Mouse (Mus musculus): ENCODE data around the gene Ikzf4. TPM values are rescaled to one million over a fixed set of nuclear protein-coding genes. Genes with fewer than 3 reads are reported as not detected.

Ikzf4 gene
- polyA plus RNA-seq, 1 experiment, result 0.05 TPM

- no peaks in the 10 kb centered on the region for H3K79me3 ChIP-seq (ENCODE audit: low read depth)
- no peak overlapping the region for H3K4me3 ChIP-seq (ENCODE audit: insufficient read depth, poor library complexity, severe bottlenecking)
- TF ChIP-seq MYOG (IDR thresholded peaks at IDR 0.05; ENCODE audit: control insufficient read depth, extremely low read depth, insufficient read length), result no peak
- TF ChIP-seq FOSL1 (IDR thresholded peaks at IDR 0.05; ENCODE audit: insufficient read depth, low read length, poor library complexity, severe bottlenecking), result no peak
- no peak for TF ChIP-seq CEBPB (IDR thresholded peaks at IDR 0.05; ENCODE audit: low read depth)
- no peak for TF ChIP-seq CTCF (IDR thresholded peaks at IDR 0.05; ENCODE audit: control insufficient read depth, insufficient read depth, insufficient read length)
- TF ChIP-seq MYOD1 (IDR thresholded peaks at IDR 0.05; ENCODE audit: control insufficient read depth, insufficient read length, low read depth), result no peak
- no peak for TF ChIP-seq MAX (IDR thresholded peaks at IDR 0.05)
- no peak for TF ChIP-seq USF1 (IDR thresholded peaks at IDR 0.05; ENCODE audit: low read depth)
- H3K27me3 ChIP-seq (ENCODE audit: control insufficient read depth, insufficient read depth, insufficient read length), result no peaks in the 10 kb centered on the region
- no peaks in the 10 kb centered on the region for H3K79me2 ChIP-seq (ENCODE audit: control insufficient read depth, insufficient read depth)
- H3K36me3 ChIP-seq (ENCODE audit: control insufficient read depth, insufficient read depth), result no peaks in the 10 kb centered on the region
- H3ac ChIP-seq (ENCODE audit: control insufficient read depth, insufficient read length, low read depth), result no peak overlapping the region
These were observed 53.0 kb downstream of the Ikzf4 start for GRCm38 (mm10) chr10:128592797-128593196.

DNA sequence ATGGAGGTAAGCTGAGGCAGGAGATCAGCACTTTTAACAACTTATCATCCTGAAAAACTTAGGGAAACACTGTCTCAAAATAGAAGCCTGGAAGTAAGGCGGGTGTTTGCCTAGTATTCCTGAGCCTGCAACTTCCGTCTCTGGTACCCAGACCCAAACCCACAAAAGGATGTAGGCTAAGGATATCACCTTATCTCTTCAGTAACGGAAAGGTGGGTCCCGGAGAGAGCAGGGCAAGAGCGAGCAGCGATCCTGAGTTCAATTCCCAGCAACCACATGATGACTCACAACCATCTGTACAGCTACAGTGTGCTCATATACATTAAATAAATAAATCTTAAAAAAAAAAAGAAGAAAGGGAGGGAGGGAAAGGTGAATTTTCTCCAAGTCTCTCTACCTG is 54.4 kb downstream of the Ikzf4 start:
- TF ChIP-seq MYOG (IDR thresholded peaks at IDR 0.05; ENCODE audit: control insufficient read depth, extremely low read depth, insufficient read length), result no peak
- no peak for TF ChIP-seq FOSL1 (IDR thresholded peaks at IDR 0.05; ENCODE audit: insufficient read depth, low read length, poor library complexity, severe bottlenecking)
- TF ChIP-seq MAX (IDR thresholded peaks at IDR 0.05), result no peak
- no peak for TF ChIP-seq CEBPB (IDR thresholded peaks at IDR 0.05; ENCODE audit: low read depth)
- no peak for TF ChIP-seq USF1 (IDR thresholded peaks at IDR 0.05; ENCODE audit: low read depth)
- no peak for TF ChIP-seq MYOD1 (IDR thresholded peaks at IDR 0.05; ENCODE audit: control insufficient read depth, insufficient read length, low read depth)
- no peak for TF ChIP-seq CTCF (IDR thresholded peaks at IDR 0.05; ENCODE audit: control insufficient read depth, insufficient read depth, insufficient read length)
- Histone ChIP-seq H3K79me3 (ENCODE audit: low read depth) (no peaks in the 10 kb centered on the region), H3K79me2 (ENCODE audit: control insufficient read depth, insufficient read depth) (no peaks in the 10 kb centered on the region), H3K27me3 (ENCODE audit: control insufficient read depth, insufficient read depth, insufficient read length) (no peaks in the 10 kb centered on the region), H3K4me3 (ENCODE audit: insufficient read depth, poor library complexity, severe bottlenecking) (no peak overlapping the region), H3ac (ENCODE audit: control insufficient read depth, insufficient read length, low read depth) (no peak overlapping the region), H3K36me3 (ENCODE audit: control insufficient read depth, insufficient read depth) (no peaks in the 10 kb centered on the region)

DNA sequence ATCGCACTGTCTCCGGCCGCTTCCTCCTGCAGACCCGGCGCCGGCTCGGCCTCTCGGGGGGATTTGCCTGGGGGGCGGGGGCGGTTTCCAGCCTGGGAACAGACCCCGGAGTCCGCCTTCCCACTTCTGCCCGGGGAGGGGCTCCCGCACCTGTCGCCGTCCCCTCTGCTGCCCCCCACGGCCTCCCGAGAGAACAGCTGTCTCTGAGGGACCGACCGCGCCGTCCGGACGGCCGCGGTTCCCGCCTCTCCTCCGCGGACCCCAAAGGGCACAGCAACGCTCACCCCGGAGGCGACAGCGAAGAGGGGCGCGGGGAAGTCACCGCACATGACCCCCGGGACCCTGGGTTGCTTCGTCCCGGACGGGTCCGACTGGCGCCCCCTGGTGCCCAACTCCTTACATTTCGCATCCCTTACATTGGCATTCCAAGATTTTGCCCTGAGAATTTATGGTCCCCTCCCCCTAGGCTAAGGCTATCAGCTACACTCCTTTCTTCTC is 55.5 kb downstream of the Ikzf4 start:
- Histone ChIP-seq H3ac (ENCODE audit: control insufficient read depth, insufficient read length, low read depth) (peak overlapping the region; percentile 55), H3K79me3 (ENCODE audit: low read depth) (no peaks in the 10 kb centered on the region), H3K36me3 (ENCODE audit: control insufficient read depth, insufficient read depth) (no peaks in the 10 kb centered on the region), H3K79me2 (ENCODE audit: control insufficient read depth, insufficient read depth) (no peaks in the 10 kb centered on the region), H3K27me3 (ENCODE audit: control insufficient read depth, insufficient read depth, insufficient read length) (no peaks in the 10 kb centered on the region), H3K4me3 (ENCODE audit: insufficient read depth, poor library complexity, severe bottlenecking) (peak overlapping the region; percentile 43)
- TF ChIP-seq CTCF (IDR thresholded peaks at IDR 0.05; ENCODE audit: control insufficient read depth, insufficient read depth, insufficient read length) (peak; percentile 72), MAX (IDR thresholded peaks at IDR 0.05) (no peak), MYOG (IDR thresholded peaks at IDR 0.05; ENCODE audit: control insufficient read depth, extremely low read depth, insufficient read length) (no peak), MYOD1 (IDR thresholded peaks at IDR 0.05; ENCODE audit: control insufficient read depth, insufficient read length, low read depth) (peak; percentile 71), FOSL1 (IDR thresholded peaks at IDR 0.05; ENCODE audit: insufficient read depth, low read length, poor library complexity, severe bottlenecking) (no peak), USF1 (IDR thresholded peaks at IDR 0.05; ENCODE audit: low read depth) (no peak)

DNA sequence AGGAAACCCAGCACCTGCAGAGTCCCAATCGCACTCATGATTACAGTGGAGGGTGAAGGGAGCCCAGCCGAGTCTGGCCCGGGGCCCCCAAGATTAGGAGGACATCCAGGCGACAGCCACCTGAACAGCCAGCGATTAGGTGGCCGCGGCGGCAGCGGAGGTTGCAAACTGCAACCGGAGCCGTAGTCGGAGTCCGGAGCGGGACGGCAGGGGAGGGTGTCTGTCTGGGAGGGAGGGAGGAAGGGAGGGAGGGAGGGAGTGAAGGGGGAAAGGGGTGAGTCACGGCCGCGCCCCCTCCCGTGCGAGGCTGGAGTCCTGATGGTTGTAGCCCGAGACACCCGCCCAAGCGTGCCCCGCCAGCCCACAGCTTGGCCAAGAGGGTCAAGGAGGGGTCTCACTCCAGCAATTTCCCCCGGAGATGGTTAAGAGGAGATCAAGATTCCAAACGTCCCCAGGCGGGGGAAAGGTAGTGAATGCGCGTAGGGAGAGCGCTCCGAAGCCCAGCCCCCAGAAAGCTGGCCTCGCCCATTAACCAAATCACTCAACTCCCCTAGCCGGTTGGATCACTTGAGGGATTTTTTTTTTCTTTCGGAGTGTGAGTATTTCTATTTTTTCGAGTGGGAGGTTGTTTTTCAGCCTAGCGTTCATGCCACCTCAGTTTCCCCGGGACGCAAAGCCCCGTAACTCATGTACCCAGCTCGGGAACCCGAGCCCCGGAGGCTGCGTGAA is 56.2 kb downstream of the Ikzf4 start, which contains the start of gene Erbb3:
TSS of gene Erbb3 (minus strand) at position 189 of the 729 bp plus-strand sequence.
- TF ChIP-seq MYOG (IDR thresholded peaks at IDR 0.05; ENCODE audit: control insufficient read depth, extremely low read depth, insufficient read length) (no peak), FOSL1 (IDR thresholded peaks at IDR 0.05; ENCODE audit: insufficient read depth, low read length, poor library complexity, severe bottlenecking) (no peak), CTCF (IDR thresholded peaks at IDR 0.05; ENCODE audit: control insufficient read depth, insufficient read depth, insufficient read length) (no peak), USF1 (IDR thresholded peaks at IDR 0.05; ENCODE audit: low read depth) (no peak), MAX (IDR thresholded peaks at IDR 0.05) (no peak), MYOD1 (IDR thresholded peaks at IDR 0.05; ENCODE audit: control insufficient read depth, insufficient read length, low read depth) (no peak), CEBPB (IDR thresholded peaks at IDR 0.05; ENCODE audit: low read depth) (no peak)
- Histone ChIP-seq H3K36me3 (ENCODE audit: control insufficient read depth, insufficient read depth) (no peaks in the 10 kb centered on the region), H3ac (ENCODE audit: control insufficient read depth, insufficient read length, low read depth) (peak within 1 kb of the TSS; percentile 57), H3K4me3 (ENCODE audit: insufficient read depth, poor library complexity, severe bottlenecking) (peak within 1 kb of the TSS; percentile 43), H3K79me3 (ENCODE audit: low read depth) (no peaks in the 10 kb centered on the region), H3K27me3 (ENCODE audit: control insufficient read depth, insufficient read depth, insufficient read length) (no peaks in the 10 kb centered on the region), H3K79me2 (ENCODE audit: control insufficient read depth, insufficient read depth) (no peaks in the 10 kb centered on the region)

- no peaks in the 10 kb centered on the region for H3K79me3 ChIP-seq (ENCODE audit: low read depth)
- H3ac ChIP-seq (ENCODE audit: control insufficient read depth, insufficient read length, low read depth), result peak overlapping the region; percentile 57
- peak overlapping the region; percentile 43 for H3K4me3 ChIP-seq (ENCODE audit: insufficient read depth, poor library complexity, severe bottlenecking)
- no peaks in the 10 kb centered on the region for H3K79me2 ChIP-seq (ENCODE audit: control insufficient read depth, insufficient read depth)
- no peaks in the 10 kb centered on the region for H3K36me3 ChIP-seq (ENCODE audit: control insufficient read depth, insufficient read depth)
- H3K27me3 ChIP-seq (ENCODE audit: control insufficient read depth, insufficient read depth, insufficient read length), result no peaks in the 10 kb centered on the region
- TF ChIP-seq MYOD1 (IDR thresholded peaks at IDR 0.05; ENCODE audit: control insufficient read depth, insufficient read length, low read depth), result no peak
- no peak for TF ChIP-seq FOSL1 (IDR thresholded peaks at IDR 0.05; ENCODE audit: insufficient read depth, low read length, poor library complexity, severe bottlenecking)
- no peak for TF ChIP-seq CEBPB (IDR thresholded peaks at IDR 0.05; ENCODE audit: low read depth)
- TF ChIP-seq USF1 (IDR thresholded peaks at IDR 0.05; ENCODE audit: low read depth), result no peak
- TF ChIP-seq CTCF (IDR thresholded peaks at IDR 0.05; ENCODE audit: control insufficient read depth, insufficient read depth, insufficient read length), result no peak
- no peak for TF ChIP-seq MYOG (IDR thresholded peaks at IDR 0.05; ENCODE audit: control insufficient read depth, extremely low read depth, insufficient read length)
- no peak for TF ChIP-seq MAX (IDR thresholded peaks at IDR 0.05)
These were observed 56.9 kb downstream of the Ikzf4 start for GRCm38 (mm10) chr10:128588775-128589463.

Data from C2C12 (cell line).